Mouse (Mus musculus) erythroblast, embryonic 14.5 days (primary cell): Measurements from ENCODE around the gene Pdcd2l.

Source experiments
- GATA1 ChIP-seq: IDR thresholded peaks from 2 replicates; pipeline ENCODE4 v1.6.1; 2012; ENCODE audit warnings: low read length, inconsistent platforms, mixed read lengths
- TAL1 ChIP-seq: IDR thresholded peaks from 3 replicates; pipeline ENCODE4 v1.6.1; 2012; ENCODE audit warnings: low read length, inconsistent platforms, mixed read lengths

GRCm38 (mm10) chr7:34169454-34169853 is 27.0 kb downstream of the Pdcd2l start, which contains the start of gene Uba2:
- TF ChIP-seq GATA1 (no peak), TAL1 (no peak)
